Mouse (Mus musculus) olfactory bulb, adult 2 months (tissue): ENCODE measurements around the gene Gtf2h1.

Experiments used
- CTCF ChIP-seq: fragments of 200-500 bp; IDR thresholded peaks from 2 replicates; pipeline ENCODE4 v1.5.1; 2012; ENCODE audit warnings: low read depth, mild to moderate bottlenecking, low read length, moderate library complexity; ENCODE audit not compliant: insufficient read depth
- POLR2A ChIP-seq: fragments of 200-500 bp; IDR thresholded peaks from 2 replicates; pipeline ENCODE4 v1.6.1; 2012; ENCODE audit warnings: mild to moderate bottlenecking, low read depth, low read length, moderate library complexity; ENCODE audit not compliant: insufficient read depth

DNA sequence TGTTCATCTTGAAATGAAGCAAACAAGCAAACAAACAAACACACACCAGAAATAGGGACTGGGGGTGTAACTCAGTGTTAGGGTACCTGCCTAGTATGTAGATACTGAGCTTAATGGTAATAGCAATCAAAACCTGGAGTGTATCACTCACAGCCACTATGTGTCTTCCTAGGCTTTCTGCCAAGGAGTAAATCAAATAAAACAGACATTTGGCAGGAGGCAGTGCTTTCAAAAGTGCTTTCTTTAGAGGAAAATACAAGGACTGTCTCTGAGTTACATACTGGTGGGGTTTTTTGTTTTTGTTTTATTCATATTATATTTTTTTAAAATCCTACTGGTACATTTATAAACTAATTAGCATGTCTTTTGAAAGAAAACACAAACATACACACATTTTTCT is 28.5 kb upstream of the Gtf2h1 start:
- TF ChIP-seq POLR2A, result no peak
- TF ChIP-seq CTCF, result no peak
